Mouse (Mus musculus) telencephalon, adult 2 months (tissue): ENCODE data around the gene Ddx6.

Experiments used
- DNase-seq: peaks from one replicate; pipeline ENCODE4 v3.0.0-alpha.2; 2011; ENCODE audit warnings: low read depth, low spot score

Ddx6 gene

GRCm38 (mm10) chr9:44686638-44687037, 81.9 kb downstream of the Ddx6 start:
- no peak for DNase-seq

DNA sequence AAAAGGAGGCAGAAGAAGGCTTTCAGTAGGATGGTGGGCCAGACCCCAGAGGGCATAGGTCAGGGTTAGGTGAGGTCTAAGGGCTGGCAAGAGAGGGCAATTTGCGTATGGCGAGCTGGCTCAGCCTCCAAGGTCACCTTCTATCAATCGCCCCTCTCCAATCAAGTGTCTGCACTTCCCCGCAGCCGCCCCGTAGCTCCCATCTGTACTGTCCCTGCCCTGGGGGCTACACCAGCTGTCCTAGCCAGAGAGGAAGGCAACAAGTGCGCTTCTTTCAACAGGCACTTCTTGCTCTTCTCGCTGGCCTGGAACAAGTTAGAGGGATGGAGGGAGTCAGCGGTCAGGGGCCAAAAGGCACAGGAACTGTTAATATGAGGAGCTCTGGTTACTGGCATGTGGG, 83.3 kb downstream of the Ddx6 start:
- DNase-seq = no peak
